Mouse (Mus musculus) hindbrain, embryonic 16.5 days (tissue): ENCODE results near the gene Nrxn2. TPM values are rescaled to one million over a fixed set of nuclear protein-coding genes. Genes with fewer than 3 reads are reported as not detected.

Experiments used
- ATAC-seq: fragments of 200-750 bp; cut with Nextera tagmentation; 2 replicates; pipeline ENCODE4 v1.8.0; 2017; ENCODE audit warnings: moderate TSS enrichment, moderate library complexity
- H3K27ac ChIP-seq: fragments of 300-500 bp; sonication (generic); 2 replicates; pipeline ENCODE4 v1.5.1; 2014; ENCODE audit warnings: low read depth, mild to moderate bottlenecking, control low read depth, low read length, moderate library complexity
- H3K27me3 ChIP-seq: fragments of 300-500 bp; sonication (generic); replicated peaks from 2 replicates; pipeline ENCODE4 v1.6.1; 2014; ENCODE audit warnings: low read length; ENCODE audit not compliant: control insufficient read depth, insufficient read depth
- H3K36me3 ChIP-seq: fragments of 300-500 bp; sonication (generic); 2 replicates; pipeline ENCODE4 v1.6.1; 2014; ENCODE audit warnings: mild to moderate bottlenecking, low read length, moderate library complexity, mixed read lengths; ENCODE audit not compliant: control insufficient read depth, insufficient read depth
- H3K4me1 ChIP-seq: fragments of 300-500 bp; sonication (generic); 2 replicates; pipeline ENCODE4 v1.6.1; 2014; ENCODE audit warnings: low read depth, low read length; ENCODE audit not compliant: control insufficient read depth, insufficient read depth
- H3K4me2 ChIP-seq: fragments of 300-500 bp; sonication (generic); 2 replicates; pipeline ENCODE4 v1.6.1; 2014; ENCODE audit warnings: mild to moderate bottlenecking, low read length, control low read depth, moderate library complexity
- H3K4me3 ChIP-seq: fragments of 300-500 bp; sonication (generic); 2 replicates; pipeline ENCODE4 v1.5.1; 2014; ENCODE audit warnings: mild to moderate bottlenecking, low read length, control low read depth, moderate library complexity
- H3K9ac ChIP-seq: fragments of 300-500 bp; sonication (generic); 2 replicates; pipeline ENCODE4 v1.6.1; 2014; ENCODE audit warnings: low read depth, mild to moderate bottlenecking, control low read depth, low read length, moderate library complexity
- H3K9me3 ChIP-seq: fragments of 300-500 bp; sonication (generic); 2 replicates; pipeline ENCODE4 v1.6.1; 2014; ENCODE audit warnings: mild to moderate bottlenecking, low read length, moderate library complexity; ENCODE audit not compliant: control insufficient read depth
- WGBS: fragments of 180-500 bp; shearing (Covaris S2); extraction: QIAGEN DNeasy Blood & Tissue Kit; methylation state at CpG from one replicate; pipeline ENCODE4 v1.1.7; 2014; 5-methylcytosine and 5-hydroxymethylcytosine counted together
- polyA plus RNA-seq: library from polyadenylated mRNA; unstranded; fragments of >200 nt; fragmentation: Nextera tagmentation; extraction: Ambion mirVana; gene quantifications from 2 replicates; pipeline ENCODE4 v1.2.1, GENCODE M21; 2015

Gene Nrxn2
- polyA plus RNA-seq, 1 experiment from 2014 or later = 37.1 TPM

DNA sequence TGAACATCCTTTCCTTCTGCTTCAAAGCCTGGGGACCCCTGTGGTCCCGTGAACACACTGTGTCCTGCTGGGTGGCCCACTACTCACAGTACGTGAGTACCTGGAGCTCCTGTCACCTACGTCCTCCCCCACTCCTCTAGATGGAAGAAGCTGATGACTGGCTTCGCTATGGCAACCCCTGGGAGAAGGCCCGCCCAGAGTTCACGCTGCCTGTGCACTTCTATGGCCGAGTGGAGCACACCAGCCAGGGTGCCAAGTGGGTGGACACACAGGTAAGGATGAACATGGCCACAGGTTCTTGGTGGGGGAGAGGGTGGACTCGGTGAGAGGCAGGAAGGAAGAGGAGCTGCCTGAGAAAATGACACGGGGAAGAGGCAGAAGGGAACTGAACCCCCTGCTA, 32.3 kb upstream of the Nrxn2 start:
- ATAC-seq = no peak
- 64% methylated on average over 9 of the region's 9 CpGs for WGBS

DNA sequence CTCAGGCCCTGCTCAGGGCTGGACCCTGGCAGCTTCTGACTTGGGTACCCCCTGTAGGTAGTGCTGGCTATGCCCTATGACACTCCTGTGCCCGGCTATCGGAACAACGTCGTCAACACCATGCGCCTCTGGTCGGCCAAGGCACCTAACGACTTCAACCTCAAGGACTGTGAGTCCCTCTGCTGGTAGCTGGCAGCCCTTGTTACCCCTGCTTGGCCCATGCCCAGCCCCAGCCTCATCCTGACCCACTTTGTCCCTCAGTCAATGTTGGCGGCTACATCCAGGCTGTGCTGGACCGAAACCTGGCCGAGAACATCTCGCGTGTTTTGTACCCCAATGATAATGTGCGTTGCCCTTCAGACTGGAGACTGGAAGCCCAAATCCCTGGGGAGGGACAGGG, 30.5 kb upstream of the Nrxn2 start:
- no peaks in the 10 kb centered on the region for H3K27me3 ChIP-seq
- H3K9me3 ChIP-seq = no peaks in the 10 kb centered on the region
- no peak overlapping the region for H3K4me2 ChIP-seq
- no peak for ATAC-seq
- WGBS = 78% methylated on average over 13 of the region's 13 CpGs
- H3K9ac ChIP-seq = no peak overlapping the region
- H3K36me3 ChIP-seq = no peaks in the 10 kb centered on the region
- H3K27ac ChIP-seq = no peak overlapping the region
- H3K4me3 ChIP-seq = no peak overlapping the region
- H3K4me1 ChIP-seq = 0 out of 2 replicates have a peak, but pooled peaks cover 8% of the 10 kb centered on the region

More for the DNA sequence above, 32.3 kb upstream of the Nrxn2 start:
- H3K9ac ChIP-seq = no peak overlapping the region
- H3K36me3 ChIP-seq = no peaks in the 10 kb centered on the region
- H3K4me2 ChIP-seq = no peak overlapping the region
- H3K4me1 ChIP-seq = 0 out of 2 replicates have a peak, but pooled peaks cover 8% of the 10 kb centered on the region
- H3K27ac ChIP-seq = no peak overlapping the region
- H3K27me3 ChIP-seq = no peaks in the 10 kb centered on the region
- H3K9me3 ChIP-seq = no peaks in the 10 kb centered on the region
- H3K4me3 ChIP-seq = no peak overlapping the region

DNA sequence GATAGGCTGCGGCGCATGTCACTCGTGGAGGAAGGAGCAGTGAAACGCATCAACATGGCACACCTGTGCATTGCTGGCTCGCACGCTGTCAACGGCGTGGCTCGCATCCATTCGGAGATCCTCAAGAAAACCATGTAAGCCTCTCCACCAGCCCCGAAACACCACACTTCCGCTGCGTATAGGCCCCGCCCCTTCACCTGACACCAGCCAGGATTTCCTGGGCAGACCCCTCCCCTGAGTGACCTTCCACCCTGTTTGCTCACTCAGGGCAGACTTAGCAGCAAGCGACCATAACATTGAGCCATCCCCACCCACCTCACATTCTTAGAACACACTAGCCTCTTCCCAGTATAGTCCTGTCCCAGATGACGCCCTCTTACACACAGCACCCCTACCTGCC, 28.7 kb upstream of the Nrxn2 start:
- H3K4me2 ChIP-seq = peak overlapping the region; percentile 64
- H3K9ac ChIP-seq = peak overlapping the region; percentile 56
- H3K4me3 ChIP-seq = peak overlapping the region; percentile 35
- H3K36me3 ChIP-seq = no peaks in the 10 kb centered on the region
- H3K4me1 ChIP-seq = 0 out of 2 replicates have a peak, but pooled peaks cover 2% of the 10 kb centered on the region
- no peaks in the 10 kb centered on the region for H3K9me3 ChIP-seq
- ATAC-seq = peak; percentile 55
- H3K27ac ChIP-seq = no peak overlapping the region
- no peaks in the 10 kb centered on the region for H3K27me3 ChIP-seq
- 11% methylated on average over 16 of the region's 16 CpGs for whole genome bisulfite sequencing

DNA sequence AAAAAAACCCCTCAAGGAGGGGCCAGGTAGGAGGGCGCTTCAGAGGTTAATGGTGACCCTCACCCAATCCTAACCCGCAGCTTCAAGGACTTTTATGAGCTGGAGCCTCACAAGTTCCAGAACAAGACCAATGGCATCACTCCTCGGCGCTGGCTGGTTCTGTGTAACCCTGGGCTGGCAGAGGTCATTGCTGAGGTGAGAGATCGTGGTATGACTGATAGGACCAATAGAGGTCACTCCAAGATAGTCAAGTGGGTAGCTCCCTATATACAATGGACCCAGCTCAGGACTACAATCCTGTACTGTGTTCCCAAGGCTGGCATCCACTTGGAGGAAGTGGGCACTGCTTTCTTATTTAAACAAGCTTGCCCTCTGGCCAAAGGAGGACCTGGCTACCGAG, 28.3 kb upstream of the Nrxn2 start:
- 0 out of 2 replicates have a peak, but pooled peaks cover 2% of the 10 kb centered on the region for H3K4me1 ChIP-seq
- H3K9ac ChIP-seq = peak overlapping the region; percentile 56; the same call in 1 of the 2 replicates
- no peak for ATAC-seq
- no peaks in the 10 kb centered on the region for H3K36me3 ChIP-seq
- 73% methylated on average over 6 of the region's 6 CpGs for WGBS
- no peak overlapping the region for H3K27ac ChIP-seq
- no peaks in the 10 kb centered on the region for H3K27me3 ChIP-seq
- H3K4me3 ChIP-seq = no peak overlapping the region
- H3K9me3 ChIP-seq = no peaks in the 10 kb centered on the region
- H3K4me2 ChIP-seq = peak overlapping the region; percentile 64

DNA sequence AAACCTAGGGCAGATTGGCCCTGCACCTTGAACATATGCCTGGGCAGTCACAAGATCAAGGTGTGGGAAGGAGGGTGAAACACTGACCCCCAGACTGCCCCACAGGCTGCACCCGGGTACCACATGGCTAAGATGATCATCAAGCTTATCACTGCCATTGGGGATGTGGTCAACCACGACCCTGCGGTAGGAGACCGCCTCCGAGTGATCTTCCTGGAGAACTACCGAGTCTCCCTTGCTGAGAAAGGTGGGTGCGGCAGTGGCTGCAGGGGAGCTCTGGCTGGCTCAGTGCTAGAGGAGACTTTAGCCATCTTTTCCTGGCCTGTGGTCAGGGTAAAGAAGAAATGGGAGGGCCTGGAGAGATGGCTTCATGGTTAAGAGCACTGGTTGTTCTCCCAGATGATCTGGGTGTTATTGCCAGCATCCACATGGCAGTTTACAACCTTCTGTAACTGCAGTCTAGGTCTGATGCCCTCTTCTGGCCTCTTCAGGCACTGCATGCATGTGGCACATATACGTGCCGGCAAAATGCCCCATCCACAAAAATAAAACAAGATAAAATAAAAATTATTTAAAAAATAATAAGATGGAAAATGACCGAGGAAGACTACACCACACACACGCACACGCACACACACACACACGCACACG, 25.7 kb upstream of the Nrxn2 start:
- H3K4me1 ChIP-seq = 0 out of 2 replicates have a peak, but pooled peaks cover 2% of the 10 kb centered on the region
- H3K4me2 ChIP-seq = no peak overlapping the region
- H3K27ac ChIP-seq = no peak overlapping the region
- H3K36me3 ChIP-seq = no peaks in the 10 kb centered on the region
- 95% methylated on average over 14 of the region's 14 CpGs for WGBS
- no peaks in the 10 kb centered on the region for H3K27me3 ChIP-seq
- no peaks in the 10 kb centered on the region for H3K9me3 ChIP-seq
- H3K4me3 ChIP-seq = no peak overlapping the region
- ATAC-seq = no peak
- no peak overlapping the region for H3K9ac ChIP-seq

DNA sequence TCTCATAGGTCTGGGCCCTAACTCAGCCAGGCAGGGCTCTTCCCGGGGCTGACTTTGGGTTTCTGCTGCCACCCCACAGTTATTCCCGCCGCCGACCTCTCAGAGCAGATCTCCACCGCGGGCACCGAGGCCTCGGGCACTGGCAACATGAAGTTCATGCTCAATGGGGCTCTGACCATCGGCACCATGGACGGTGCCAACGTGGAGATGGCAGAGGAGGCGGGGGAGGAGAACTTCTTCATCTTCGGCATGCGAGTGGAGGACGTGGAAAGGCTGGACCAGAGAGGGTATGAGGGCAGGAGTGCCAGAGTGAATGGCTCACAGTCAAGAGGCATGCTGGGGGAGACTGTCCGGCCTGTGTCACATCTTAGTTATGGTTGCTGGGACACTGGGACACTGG, 24.9 kb upstream of the Nrxn2 start:
- Histone ChIP-seq H3K27me3 (no peaks in the 10 kb centered on the region), H3K4me2 (no peak overlapping the region), H3K36me3 (no peaks in the 10 kb centered on the region), H3K9ac (no peak overlapping the region), H3K4me3 (no peak overlapping the region), H3K9me3 (no peaks in the 10 kb centered on the region), H3K4me1 (0 out of 2 replicates have a peak, but pooled peaks cover 2% of the 10 kb centered on the region), H3K27ac (no peak overlapping the region)
- WGBS = 95% methylated on average over 16 of the region's 16 CpGs
- ATAC-seq = no peak

DNA sequence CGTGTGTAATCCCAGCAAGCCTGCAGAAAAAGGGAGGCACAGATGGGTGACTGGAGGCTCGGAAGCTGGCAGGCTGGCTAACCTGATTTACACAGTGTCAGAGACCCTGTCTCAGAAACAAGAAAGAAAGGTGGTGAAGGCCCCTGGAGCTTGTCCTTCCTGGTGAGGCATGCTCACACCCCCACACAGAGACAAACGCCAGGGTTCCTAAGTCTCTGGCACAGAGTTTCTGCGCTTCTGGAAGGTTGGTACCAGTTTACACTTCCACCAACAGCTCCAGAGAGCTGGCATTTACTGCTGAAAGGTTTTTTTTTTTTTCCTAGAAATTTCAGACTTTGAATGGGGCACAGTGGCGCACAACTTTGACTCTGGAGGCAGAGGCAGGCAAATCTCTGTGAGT, 22.3 kb upstream of the Nrxn2 start:
- no peaks in the 10 kb centered on the region for H3K36me3 ChIP-seq
- H3K4me1 ChIP-seq = peaks cover 13% of the 10 kb centered on the region
- no peak for ATAC-seq
- 82% methylated on average over 5 of the region's 5 CpGs for WGBS
- no peak overlapping the region for H3K9ac ChIP-seq
- H3K9me3 ChIP-seq = no peaks in the 10 kb centered on the region
- no peak overlapping the region for H3K27ac ChIP-seq
- H3K4me3 ChIP-seq = no peak overlapping the region
- no peak overlapping the region for H3K4me2 ChIP-seq
- H3K27me3 ChIP-seq = no peaks in the 10 kb centered on the region

DNA sequence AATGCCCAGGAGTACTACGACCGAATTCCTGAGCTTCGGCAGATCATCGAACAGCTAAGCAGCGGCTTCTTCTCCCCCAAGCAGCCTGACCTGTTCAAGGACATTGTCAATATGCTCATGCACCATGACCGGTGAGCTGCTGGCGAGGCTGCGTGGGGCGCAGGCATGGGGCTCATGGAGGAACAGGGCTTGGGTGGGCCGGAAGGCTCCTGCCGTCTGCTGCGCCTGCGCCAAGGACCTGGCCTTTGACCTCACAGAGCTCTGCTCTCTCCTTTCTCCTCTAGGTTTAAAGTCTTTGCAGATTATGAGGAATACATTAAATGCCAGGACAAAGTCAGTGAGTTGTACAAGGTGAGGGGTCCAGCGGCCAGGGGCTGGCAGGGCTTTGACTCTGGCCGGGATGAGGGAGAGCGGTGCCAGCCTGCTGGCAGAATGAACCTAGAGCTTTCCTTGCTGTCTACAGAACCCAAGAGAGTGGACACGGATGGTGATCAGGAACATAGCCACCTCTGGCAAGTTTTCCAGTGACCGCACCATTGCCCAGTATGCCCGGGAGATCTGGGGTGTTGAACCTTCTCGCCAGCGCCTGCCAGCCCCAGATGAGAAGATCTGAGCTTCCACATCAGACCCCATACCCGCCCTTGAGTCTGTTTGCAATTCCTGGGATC, 20.8 kb upstream of the Nrxn2 start:
- Histone ChIP-seq H3K4me1 (peaks cover 24% of the 10 kb centered on the region), H3K9me3 (no peaks in the 10 kb centered on the region), H3K36me3 (no peaks in the 10 kb centered on the region), H3K4me3 (no peak overlapping the region), H3K27ac (no peak overlapping the region), H3K27me3 (no peaks in the 10 kb centered on the region), H3K9ac (no peak overlapping the region), H3K4me2 (peak overlapping the region; percentile 99; the same call in 1 of the 2 replicates)
- no peak for ATAC-seq
- WGBS = 83% methylated on average over 22 of the region's 22 CpGs

DNA sequence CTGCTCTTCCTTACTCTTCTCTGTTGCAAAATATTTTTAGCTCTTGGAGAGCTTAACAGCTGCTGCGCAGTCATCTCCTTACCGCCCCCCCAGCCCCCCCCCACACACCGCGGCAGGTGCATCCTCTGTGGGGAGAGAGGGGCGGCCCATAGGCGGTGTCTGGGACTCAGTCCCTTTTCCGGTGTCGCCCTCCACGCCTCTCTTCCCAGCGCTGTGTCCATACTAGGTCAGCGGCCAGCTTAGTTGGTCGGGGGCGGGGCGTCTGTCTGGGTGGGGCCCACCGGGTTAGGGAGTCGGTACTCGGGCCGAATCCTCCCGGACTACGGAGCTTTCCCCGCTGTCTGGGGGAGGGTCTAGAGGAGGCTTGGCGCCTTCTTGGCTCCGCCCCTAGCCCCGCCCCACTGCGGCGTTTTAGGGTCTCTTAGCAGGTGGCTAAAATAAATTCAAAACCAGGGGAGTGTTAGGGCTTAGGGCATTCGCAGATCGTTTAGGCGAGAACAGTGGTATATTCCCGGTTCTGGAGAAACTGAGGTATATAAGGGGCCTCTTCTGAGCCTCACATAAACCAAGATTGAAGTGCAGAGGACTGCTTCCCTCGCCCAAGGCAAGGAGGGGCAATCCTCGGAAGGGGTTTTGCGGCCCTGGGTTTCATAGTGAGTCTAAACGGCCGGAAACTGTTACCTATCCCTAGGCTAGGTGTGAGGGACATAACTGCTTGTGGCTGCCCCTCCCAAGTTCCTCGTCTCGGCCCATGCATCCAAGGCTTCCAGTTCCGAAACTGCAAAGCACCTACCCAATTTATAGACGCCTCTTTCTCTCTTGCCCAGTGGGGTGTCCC, 19.9 kb upstream of the Nrxn2 start:
- H3K4me2 ChIP-seq = peak overlapping the region; percentile 99
- H3K27me3 ChIP-seq = no peaks in the 10 kb centered on the region
- H3K36me3 ChIP-seq = no peaks in the 10 kb centered on the region
- H3K4me1 ChIP-seq = peaks cover 24% of the 10 kb centered on the region
- peak; percentile 76 for ATAC-seq
- H3K9me3 ChIP-seq = no peaks in the 10 kb centered on the region
- peak overlapping the region; percentile 87 for H3K27ac ChIP-seq
- H3K4me3 ChIP-seq = peak overlapping the region; percentile 73
- under 1% methylated on average over 39 of the region's 39 CpGs for WGBS
- H3K9ac ChIP-seq = peak overlapping the region; percentile 86
